Mouse (Mus musculus) CD4-positive naive resting alpha-beta T cell, adult 57 days (primary cell): ENCODE results near the gene Traf3. TPM values are rescaled to one million over a fixed set of nuclear protein-coding genes. Genes with fewer than 3 reads are reported as not detected.

Source experiments
- total RNA-seq: library from RNA; stranded (reverse); gene quantifications from one replicate; pipeline ENCODE4 v1.2.4, GENCODE M21; 2023

Gene Traf3
- 52.1 TPM for total RNA-seq

GRCm38 (mm10) chr12:111165831-111166591 is at the start of gene Traf3:
Traf3 (plus strand) TSS chr12:111166370.

GRCm38 (mm10) chr12:111184476-111184875 is 18.3 kb downstream of the Traf3 start, which contains the start of gene 4930595D18Rik:
4930595D18Rik (minus strand) TSS chr12:111184491.

GRCm38 (mm10) chr12:111270629-111271277 is 104.6 kb downstream of the Traf3 start, which contains the start of gene Amn:
Amn (plus strand) TSS chr12:111271095.

Other genes with a start within 250 kb of the Traf3 start
- 7.0 TPM for gene Ankrd9, start 187.3 kb upstream of the Traf3 start, total RNA-seq
- gene Rcor1, start 127.0 kb upstream of the Traf3 start, total RNA-seq: 51.1 TPM
- not detected for gene 4930595D18Rik, start 18.1 kb downstream of the Traf3 start, total RNA-seq
- 2.1 TPM for gene Amn, start 104.7 kb downstream of the Traf3 start, total RNA-seq
- gene Cdc42bpb, start 211.3 kb downstream of the Traf3 start, total RNA-seq: 3.4 TPM
- not detected for gene Lbhd2, start 240.4 kb downstream of the Traf3 start, total RNA-seq